Mouse (Mus musculus): ENCODE data around the gene Nup93.

Gene Nup93

GRCm38 (mm10) chr8:94362607-94363239, 148.4 kb downstream of the Nup93 start:
- DNase-seq (ENCODE audit: low read depth, low spot score): no peak

DNA sequence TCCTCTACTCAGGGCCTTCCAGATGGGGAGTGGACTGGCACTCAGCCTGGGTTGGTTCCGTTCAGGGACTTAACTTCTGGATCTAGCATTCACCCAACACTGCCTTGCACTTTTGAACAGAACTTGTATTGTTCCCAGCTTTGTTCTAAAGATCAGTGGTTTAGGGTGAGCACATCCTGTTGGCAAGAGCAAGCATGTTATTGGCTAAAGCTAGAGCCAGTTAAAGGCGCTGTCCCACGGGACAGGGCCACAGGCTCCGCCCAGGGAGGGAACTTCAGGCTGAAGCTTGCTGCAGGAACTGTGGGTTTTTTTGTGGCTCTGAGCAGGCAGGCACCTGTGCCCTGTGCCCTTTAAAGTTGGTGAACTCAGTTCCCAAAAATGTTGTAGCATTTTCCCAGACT, 148.9 kb downstream of the Nup93 start:
- DNase-seq (ENCODE audit: low read depth, low spot score): peak; percentile 56

DNA sequence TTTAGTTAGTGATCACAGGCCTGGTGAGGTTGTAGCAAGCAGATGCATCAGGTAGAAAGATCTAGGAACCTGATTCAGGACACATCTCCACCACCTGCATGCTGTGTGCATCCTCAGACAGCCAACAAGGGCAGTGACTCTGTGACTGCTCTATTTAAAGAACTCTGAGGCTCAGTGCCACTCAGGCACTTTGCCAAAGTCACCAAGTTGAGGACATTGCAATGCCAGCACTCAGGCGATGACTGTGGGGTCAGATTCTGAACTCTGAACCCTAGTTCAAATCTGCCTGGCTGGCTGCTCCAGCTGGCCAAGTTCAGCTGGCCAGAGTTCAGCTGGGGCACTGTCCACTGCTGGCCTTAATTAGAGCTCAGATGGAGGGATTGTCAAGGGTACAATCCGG, 149.5 kb downstream of the Nup93 start:
- DNase-seq (ENCODE audit: low read depth, low spot score): no peak

DNA sequence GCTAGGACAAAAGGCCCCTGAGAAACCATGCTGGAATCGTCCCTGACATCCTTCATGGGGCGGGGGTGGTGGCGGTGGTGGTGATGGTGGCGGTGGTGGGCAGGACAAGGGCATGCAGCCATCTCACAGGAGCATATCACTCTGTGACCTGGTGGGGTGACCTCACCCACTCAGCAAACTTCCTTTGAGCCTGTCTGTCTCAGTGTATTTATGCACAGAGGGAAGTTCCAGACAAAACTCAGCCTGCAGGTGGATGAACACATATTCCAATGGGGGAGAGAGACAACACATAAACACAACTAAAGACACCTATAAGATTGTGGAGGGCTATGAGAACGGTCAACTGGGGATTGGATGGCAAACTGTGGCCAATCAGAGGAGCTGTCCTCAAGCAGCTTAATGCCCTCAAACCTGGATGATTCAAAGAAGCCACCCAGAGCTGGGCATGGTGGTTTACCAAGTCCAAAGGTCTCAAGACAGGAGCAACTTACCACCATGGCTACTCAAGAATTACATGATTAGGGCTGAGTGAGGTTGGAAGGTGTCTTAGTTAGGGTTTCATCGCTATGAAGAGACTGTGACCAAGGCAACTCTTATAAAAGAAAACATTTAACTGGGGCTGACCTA, 150.4 kb downstream of the Nup93 start:
- no peak for DNase-seq (ENCODE audit: low read depth, low spot score)

- DNase-seq (ENCODE audit: low read depth, low spot score): no peak
Observed at GRCm38 (mm10) chr8:94365410-94365981, 151.1 kb downstream of the Nup93 start.

Data from 3T3-L1 (cell line).